In the genomic region with DNA sequence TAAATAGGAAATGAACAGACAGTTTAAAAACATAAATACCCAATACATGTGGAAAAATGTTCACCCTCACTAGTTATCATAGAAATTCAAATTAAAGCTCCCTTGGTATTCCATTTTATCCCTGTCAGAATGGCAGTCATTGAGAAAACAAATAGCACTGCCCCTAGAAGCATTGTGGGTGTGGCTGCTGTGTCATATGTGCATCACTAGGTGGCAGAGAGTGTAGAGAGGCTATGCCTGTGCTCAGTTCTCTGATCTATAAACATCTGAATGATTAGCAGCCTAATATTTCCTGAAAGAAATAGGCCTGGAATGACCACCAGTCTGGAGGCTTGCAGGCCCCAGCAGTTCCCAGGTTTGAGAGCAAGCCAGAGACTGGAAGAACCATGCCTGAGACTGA, we compare ENCODE assay signal across 15 mouse cellular contexts.
DNase-seq lines count a peak whose midpoint lies in the region; ATAC-seq and TF ChIP-seq lines count a peak whose summit lies in the region.
"Had no signal": no experiment of that assay in that cellular context is flagged by ENCODE, and none has a peak within 500 bp of the region (broad histone marks: within the 10 kb centered on the region; RNA-seq: fewer than 3 reads in every experiment).

No protein-coding gene starts in this region.

- dilution Hi-C loops in CH12.LX (cut with MboI; ENCODE audit: extremely low pct_ligation_motif_present, extremely low pct_unique_long_range_greater_than_20kb, low sequenced_read_pairs), result no loop called here

- in situ Hi-C loops in CH12.LX (cut with MboI; ENCODE audit: low pct_ligation_motif_present, low pct_unique_long_range_greater_than_20kb, low sequenced_read_pairs), result loop anchor here (10.0 kb wide), 1 partner anchor 181 kb away; no protein-coding TSS in a partner anchor

- ATAC-seq in heart, postnatal 0 days (ENCODE audit: insufficient read depth, low read depth), result no peak
- peak; percentile 54 for ATAC-seq in inflammation-experienced regulatory T-cells, adult 6 months

- H3K9me3 ChIP-seq in heart, postnatal 0 days (replicated peaks; ENCODE audit: control insufficient read depth, low read length), result no peaks in the 10 kb centered on the region
- no peaks in the 10 kb centered on the region for H3K9me3 ChIP-seq in heart, embryonic 10.5 days
- no peaks in the 10 kb centered on the region for H3K9me3 ChIP-seq in CH12.LX (replicated peaks; ENCODE audit: low read length)
- H3K9me3 ChIP-seq: forebrain, embryonic 12.5 days; hindbrain, embryonic 10.5 days; neural tube, embryonic 12.5 days had no signal

- TF ChIP-seq POLR2A in lung, adult 2 months (IDR thresholded peaks at IDR 0.05; ENCODE audit: borderline replicate concordance, extremely low read depth, low read depth, low read length), result no peak
- TF ChIP-seq POLR2A in CH12.LX (IDR thresholded peaks at IDR 0.05; ENCODE audit: low read depth, low read length), result no peak

- H3K79me2 ChIP-seq in CH12.LX (replicated peaks; ENCODE audit: control insufficient read depth, extremely low read depth, insufficient read depth, poor library complexity, severe bottlenecking), result no peaks in the 10 kb centered on the region

- no peaks in the 10 kb centered on the region for H3K27me3 ChIP-seq in heart, postnatal 0 days (ENCODE audit: control insufficient read depth, insufficient read depth, low read length)
- no peaks in the 10 kb centered on the region for H3K27me3 ChIP-seq in heart, embryonic 10.5 days (ENCODE audit: insufficient read depth, poor library complexity, severe bottlenecking)
- H3K27me3 ChIP-seq in CH12.LX (replicated peaks), result no peaks in the 10 kb centered on the region
- H3K27me3 ChIP-seq: forebrain, embryonic 12.5 days; neural tube, embryonic 12.5 days had no signal

- peaks cover 18% of the 10 kb centered on the region for H3K4me1 ChIP-seq in heart, postnatal 0 days (ENCODE audit: control insufficient read depth, insufficient read depth)
- H3K4me1 ChIP-seq in heart, embryonic 10.5 days, result peaks cover 28% of the 10 kb centered on the region
- no peaks in the 10 kb centered on the region for H3K4me1 ChIP-seq in lung, adult 2 months (ENCODE audit: control insufficient read depth, insufficient read depth, low read length)
- H3K4me1 ChIP-seq in CH12.LX (ENCODE audit: control insufficient read depth in 1 of 2, insufficient read depth in 2 of 2), result peaks cover 4 to 23% of the 10 kb centered on the region in 2 experiments; a peak in 3 of 4 replicates
- H3K4me1 ChIP-seq: hindbrain, embryonic 10.5 days had no signal

- no peak overlapping the region for H3K9ac ChIP-seq in heart, postnatal 0 days (replicated peaks; ENCODE audit: low read depth, low read length)
- H3K9ac ChIP-seq in CH12.LX (ENCODE audit: insufficient read depth, low read depth), result no peak overlapping the region
- H3K9ac ChIP-seq: forebrain, embryonic 12.5 days; neural tube, embryonic 12.5 days had no signal

- H3K4me3 ChIP-seq in heart, postnatal 0 days (ENCODE audit: low read depth, low read length), result no peak overlapping the region
- no peak overlapping the region for H3K4me3 ChIP-seq in heart, embryonic 10.5 days
- H3K4me3 ChIP-seq in lung, adult 2 months (replicated peaks; ENCODE audit: extremely low read depth, low read depth, low read length), result no peak overlapping the region
- no peak overlapping the region for H3K4me3 ChIP-seq in CH12.LX (replicated peaks in 1 of 3; ENCODE audit: low read depth in 2 of 3, low read length in 2 of 3, poor library complexity in 1 of 3)
- H3K4me3 ChIP-seq: forebrain, embryonic 12.5 days; hindbrain, embryonic 10.5 days; neural tube, embryonic 12.5 days had no signal

- TF ChIP-seq EP300 in heart, postnatal 0 days (IDR thresholded peaks at IDR 0.05; ENCODE audit: low read depth), result no peak
- no peak for TF ChIP-seq EP300 in CH12.LX (IDR thresholded peaks at IDR 0.05; ENCODE audit: low read length)

- no peak overlapping the region for H3K27ac ChIP-seq in heart, postnatal 0 days (ENCODE audit: low read depth)
- H3K27ac ChIP-seq in heart, embryonic 10.5 days, result no peak overlapping the region
- no peak overlapping the region for H3K27ac ChIP-seq in CH12.LX (ENCODE audit: insufficient read depth, low read depth)
- H3K27ac ChIP-seq: forebrain, embryonic 12.5 days; hindbrain, embryonic 10.5 days; neural tube, embryonic 12.5 days had no signal

- TF ChIP-seq RAD21 in CH12.LX (IDR thresholded peaks at IDR 0.05; ENCODE audit: low read depth, low read length), result peak; percentile 49

- no peak overlapping the region for H3K4me2 ChIP-seq in heart, postnatal 0 days (ENCODE audit: low read depth, low read length)
- H3K4me2 ChIP-seq in CH12.LX (ENCODE audit: insufficient read depth, low read depth, poor library complexity, severe bottlenecking), result no peak overlapping the region
- H3K4me2 ChIP-seq: forebrain, embryonic 12.5 days; liver, embryonic 11.5 days; neural tube, embryonic 12.5 days had no signal

- TF ChIP-seq CTCF in heart, postnatal 0 days (IDR thresholded peaks at IDR 0.05; ENCODE audit: low read depth), result peak; percentile 9; the same call in 1 of the 2 replicates
- TF ChIP-seq CTCF in lung, adult 2 months (IDR thresholded peaks at IDR 0.05; ENCODE audit: insufficient read depth, low read length), result 0 out of 2 replicates have a peak, but pooled peaks have one; percentile 10
- peak; percentile 11 to 70; a peak in 2 of 4 replicates for TF ChIP-seq CTCF in CH12.LX (conservative IDR thresholded peaks at IDR 0.05 in 1 of 2, IDR thresholded peaks at IDR 0.05 in 1 of 2; ENCODE audit: low read depth in 2 of 2, low read length in 2 of 2)

- no peaks in the 10 kb centered on the region for H3K36me3 ChIP-seq in heart, postnatal 0 days (replicated peaks; ENCODE audit: control insufficient read depth, insufficient read depth, low read length)
- no peaks in the 10 kb centered on the region for H3K36me3 ChIP-seq in heart, embryonic 10.5 days
- H3K36me3 ChIP-seq in CH12.LX (replicated peaks in 1 of 2; ENCODE audit: control insufficient read depth in 1 of 2, insufficient read depth in 1 of 2, low read length in 1 of 2), result no peaks in the 10 kb centered on the region
- H3K36me3 ChIP-seq: forebrain, embryonic 12.5 days; hindbrain, embryonic 10.5 days; neural tube, embryonic 12.5 days had no signal

- no peak for DNase-seq in heart, postnatal 0 days (ENCODE audit: low spot score)
- no peak for DNase-seq in heart, embryonic 10.5 days (ENCODE audit: low spot score)
- DNase-seq in lung, adult 2 months, result no peak
- DNase-seq in lung, postnatal 4 days, result no peak
- DNase-seq in CH12.LX (ENCODE audit: extremely low read depth), result no peak
- DNase-seq in embryo, embryonic 10 days (ENCODE audit: low spot score), result no peak
- DNase-seq: adrenal gland, adult 8-10 months; cerebellum, postnatal 14 days; kidney, adult 11 months; kidney, postnatal 25 days had no signal

TF ChIP-seq in CH12.LX, 34 proteins besides CTCF, POLR2A, EP300 and RAD21:
- TF ChIP-seq SMC3 (IDR thresholded peaks at IDR 0.05; ENCODE audit: low read depth, low read length) (peak; percentile 78), BHLHE40 (IDR thresholded peaks at IDR 0.05; ENCODE audit: low read depth, low read length) (no peak)
